Mouse (Mus musculus) 3134 (cell line): ENCODE results near the gene Rad54l2.
A peak's percentile ranks its signal among the peaks of the same experiment; 100 is the strongest.

Source experiments
- DNase-seq: peaks from one replicate; pipeline ENCODE4 v3.0.0-alpha.2; 2011; ENCODE audit warnings: low spot score; ENCODE audit not compliant: insufficient read length; ENCODE audit errors: extremely low read depth

Gene Rad54l2

GRCm38 (mm10) chr9:106754311-106754710 is 34.7 kb downstream of the Rad54l2 start:
- DNase-seq, result no peak

GRCm38 (mm10) chr9:106752135-106752534 is 36.9 kb downstream of the Rad54l2 start:
- DNase-seq, result no peak

- no peak for DNase-seq
Measured at GRCm38 (mm10) chr9:106739962-106740361, 49.0 kb downstream of the Rad54l2 start.

- no peak for DNase-seq
Measured at GRCm38 (mm10) chr9:106739056-106739455, 49.9 kb downstream of the Rad54l2 start.

GRCm38 (mm10) chr9:106738199-106738985 is 50.6 kb downstream of the Rad54l2 start:
- no peak for DNase-seq

GRCm38 (mm10) chr9:106733690-106734089 is 55.3 kb downstream of the Rad54l2 start:
- no peak for DNase-seq

- DNase-seq, result no peak
Measured at GRCm38 (mm10) chr9:106729416-106729815, 59.6 kb downstream of the Rad54l2 start.

- DNase-seq, result no peak
Measured at GRCm38 (mm10) chr9:106726891-106727290, 62.1 kb downstream of the Rad54l2 start.

- DNase-seq, result no peak
Measured at GRCm38 (mm10) chr9:106725435-106725834, 63.6 kb downstream of the Rad54l2 start.

- DNase-seq, result no peak
Measured at GRCm38 (mm10) chr9:106724864-106725263, 64.1 kb downstream of the Rad54l2 start.

GRCm38 (mm10) chr9:106716729-106717128 is 72.3 kb downstream of the Rad54l2 start:
- no peak for DNase-seq

- DNase-seq, result no peak
Measured at GRCm38 (mm10) chr9:106716232-106716631, 72.8 kb downstream of the Rad54l2 start.

GRCm38 (mm10) chr9:106712470-106712869 is 76.5 kb downstream of the Rad54l2 start:
- DNase-seq, result no peak

- DNase-seq, result no peak
Measured at GRCm38 (mm10) chr9:106692973-106693481, 96.0 kb downstream of the Rad54l2 start.

GRCm38 (mm10) chr9:106688834-106689233 is 100.2 kb downstream of the Rad54l2 start:
- DNase-seq, result no peak

GRCm38 (mm10) chr9:106686983-106687650 is 101.9 kb downstream of the Rad54l2 start:
- DNase-seq, result no peak

GRCm38 (mm10) chr9:106685249-106686101 is 103.5 kb downstream of the Rad54l2 start, which contains the start of gene Tex264:
Tex264 (minus strand) TSS chr9:106685927.
- peak; percentile 95 for DNase-seq

GRCm38 (mm10) chr9:106684918-106685248 is 104.1 kb downstream of the Rad54l2 start:
- DNase-seq, result no peak

- DNase-seq, result no peak
Measured at GRCm38 (mm10) chr9:106684093-106684872, 104.7 kb downstream of the Rad54l2 start.

- DNase-seq, result peak; percentile 77
Measured at GRCm38 (mm10) chr9:106681026-106681425, 108.0 kb downstream of the Rad54l2 start.
